Mouse (Mus musculus) heart, adult 2 months (tissue): Measurements from ENCODE around the gene Gstz1. TPM values are rescaled to one million over a fixed set of nuclear protein-coding genes. Genes with fewer than 3 reads are reported as not detected.

ENCODE experiments used
- DNase-seq, 2 experiments: peaks; one replicate each; pipeline ENCODE4 v3.0.0; 2021
- H3K27ac ChIP-seq: fragments of 200-600 bp; 2 replicates; pipeline ENCODE4 v1.8.1; 2022
- H3K27me3 ChIP-seq: fragments of 200-500 bp; 2 replicates; pipeline ENCODE4 v1.6.1; 2012; ENCODE audit warnings: mild to moderate bottlenecking, low read length, inconsistent platforms, mixed read lengths; ENCODE audit not compliant: control insufficient read depth, insufficient read depth
- H3K36me3 ChIP-seq: fragments of 200-500 bp; 2 replicates; pipeline ENCODE4 v1.6.1; 2012; ENCODE audit warnings: low read length, inconsistent platforms; ENCODE audit not compliant: control insufficient read depth, insufficient read depth
- H3K4me1 ChIP-seq: fragments of 200-500 bp; 2 replicates; pipeline ENCODE4 v1.6.1; 2011; ENCODE audit warnings: low read length; ENCODE audit not compliant: control insufficient read depth, insufficient read depth
- H3K4me3 ChIP-seq: fragments of 200-600 bp; 2 replicates; pipeline ENCODE4 v1.8.1; 2022
- H3K79me2 ChIP-seq: fragments of 200-500 bp; replicated peaks from 2 replicates; pipeline ENCODE4 v1.6.1; 2012; ENCODE audit warnings: mild to moderate bottlenecking, inconsistent platforms, low read length, moderate library complexity, mixed read lengths; ENCODE audit not compliant: control insufficient read depth, insufficient read depth
- H3K9ac ChIP-seq: fragments of 200-500 bp; 2 replicates; pipeline ENCODE4 v1.6.1; 2012; ENCODE audit warnings: low read depth, mild to moderate bottlenecking, control low read depth, inconsistent platforms, low read length, mixed read lengths
- CTCF ChIP-seq: fragments of 200-600 bp; IDR thresholded peaks from 2 replicates; pipeline ENCODE4 v1.8.1; 2022; ENCODE audit warnings: antibody characterized with exemption, mild to moderate bottlenecking, moderate library complexity
- EP300 ChIP-seq: fragments of 200-500 bp; IDR thresholded peaks from 2 replicates; pipeline ENCODE4 v1.6.1; 2011; ENCODE audit warnings: low read depth, low read length, control low read depth; ENCODE audit not compliant: insufficient read depth
- POLR2A ChIP-seq: fragments of 200-500 bp; IDR thresholded peaks from 2 replicates; pipeline ENCODE4 v1.6.1; 2011; ENCODE audit warnings: mild to moderate bottlenecking, low read depth, low read length, control low read depth; ENCODE audit not compliant: insufficient read depth
- WGBS: fragments of 180-500 bp; shearing (Covaris S2); methylation state at CpG from one replicate; pipeline ENCODE4 v1.1.7; 2018; 5-methylcytosine and 5-hydroxymethylcytosine counted together
- intact Hi-C: fragments of 180-260 bp; cut with DNase I; formaldehyde crosslinking; loops from one replicate; pipeline ENCODE4 v1.15.1; 2025
- polyA plus RNA-seq: library from polyadenylated mRNA; depleted of rRNA; stranded (reverse); fragments of >200 nt; gene quantifications from 2 replicates; pipeline ENCODE4 v1.2.3, GENCODE M21; 2012
- total RNA-seq, 2 experiments: library from RNA; stranded (reverse); gene quantifications; 2 replicates each; pipeline ENCODE4 v1.2.3; 2021

Gstz1 gene
- total and polyA plus RNA-seq, 3 experiments, result 43.1 to 66.7 (median 46.0) TPM

GRCm38 (mm10) chr12:87132784-87133183, 14.2 kb upstream of the Gstz1 start:
- no peak for TF ChIP-seq POLR2A
- no peak for TF ChIP-seq CTCF
- no peak for TF ChIP-seq EP300
- Histone ChIP-seq H3K4me1 (no peaks in the 10 kb centered on the region), H3K27ac (no peak overlapping the region), H3K9ac (no peak overlapping the region), H3K27me3 (no peaks in the 10 kb centered on the region), H3K79me2 (no peaks in the 10 kb centered on the region), H3K4me3 (no peak overlapping the region), H3K36me3 (no peaks in the 10 kb centered on the region)
- WGBS, result 72% methylated on average over 9 of the region's 9 CpGs
- no peak for DNase-seq
- intact Hi-C loops, result loop anchor here (5.0 kb wide), 1 partner anchor 140 kb away; no protein-coding TSS in a partner anchor

- Histone ChIP-seq H3K9ac (no peak overlapping the region), H3K36me3 (no peaks in the 10 kb centered on the region), H3K4me1 (no peaks in the 10 kb centered on the region), H3K4me3 (no peak overlapping the region), H3K79me2 (no peaks in the 10 kb centered on the region; the same call in 1 of the 2 replicates), H3K27ac (no peak overlapping the region), H3K27me3 (no peaks in the 10 kb centered on the region)
- intact Hi-C loops, result no loop called here
- TF ChIP-seq POLR2A (no peak), CTCF (no peak), EP300 (no peak)
- 85% methylated on average over 15 of the region's 15 CpGs for WGBS
- no peak for DNase-seq
Measured at GRCm38 (mm10) chr12:87137439-87138341, 9.3 kb upstream of the Gstz1 start.

- Histone ChIP-seq H3K4me1 (no peaks in the 10 kb centered on the region), H3K36me3 (no peaks in the 10 kb centered on the region), H3K4me3 (no peak overlapping the region), H3K9ac (no peak overlapping the region), H3K79me2 (no peaks in the 10 kb centered on the region; the same call in 1 of the 2 replicates), H3K27me3 (no peaks in the 10 kb centered on the region), H3K27ac (no peak overlapping the region)
- WGBS, result 91% methylated on average over 2 of the region's 2 CpGs
- TF ChIP-seq EP300, result no peak
- no peak for TF ChIP-seq CTCF
- no peak for TF ChIP-seq POLR2A
- intact Hi-C loops, result no loop called here
- DNase-seq, result no peak
Measured at GRCm38 (mm10) chr12:87138342-87138701, 8.6 kb upstream of the Gstz1 start.

- Histone ChIP-seq H3K4me3 (no peak overlapping the region), H3K4me1 (no peaks in the 10 kb centered on the region), H3K27ac (no peak overlapping the region), H3K36me3 (no peaks in the 10 kb centered on the region), H3K9ac (no peak overlapping the region), H3K27me3 (no peaks in the 10 kb centered on the region), H3K79me2 (no peaks in the 10 kb centered on the region; the same call in 1 of the 2 replicates)
- DNase-seq, result no peak
- intact Hi-C loops, result no loop called here
- WGBS, result 86% methylated on average over 1 of the region's 2 CpGs
- TF ChIP-seq POLR2A, result no peak
- no peak for TF ChIP-seq CTCF
- no peak for TF ChIP-seq EP300
Measured at GRCm38 (mm10) chr12:87138768-87139167, 8.2 kb upstream of the Gstz1 start.

- no peaks in the 10 kb centered on the region; the same call in 1 of the 2 replicates for H3K79me2 ChIP-seq
- intact Hi-C loops, result loop anchor here (10.0 kb wide), 2 partner anchors 157 to 367 kb away; no protein-coding TSS in a partner anchor
- WGBS, result 54% methylated on average over 2 of the region's 2 CpGs
- H3K4me1 ChIP-seq, result peaks cover 1% of the 10 kb centered on the region; the same call in 1 of the 2 replicates
- H3K9ac ChIP-seq, result no peak overlapping the region
- DNase-seq, result no peak
- TF ChIP-seq POLR2A (no peak), CTCF (no peak), EP300 (no peak)
- no peak overlapping the region for H3K27ac ChIP-seq
- H3K4me3 ChIP-seq, result no peak overlapping the region
- H3K27me3 ChIP-seq, result no peaks in the 10 kb centered on the region
- H3K36me3 ChIP-seq, result peaks cover 5% of the 10 kb centered on the region; the same call in 1 of the 2 replicates
Measured at GRCm38 (mm10) chr12:87142156-87142555, 4.8 kb upstream of the Gstz1 start.
